Mouse (Mus musculus) layer of hippocampus, adult 8-10 months (tissue): ENCODE data around the gene Tek. TPM values are rescaled to one million over a fixed set of nuclear protein-coding genes. Genes with fewer than 3 reads are reported as not detected.

Experiments
- DNase-seq, 2 experiments: peaks; one replicate each; pipeline ENCODE4 v3.0.0; 2022; ENCODE audit warnings: low spot score in 2 of 2
- total RNA-seq, 4 experiments: library from RNA; stranded (reverse); gene quantifications; 2 replicates each; pipeline ENCODE4 v1.2.4; 2022

The Tek gene
- total RNA-seq, 4 experiments from 2014 or later = 8.1 to 9.1 (median 8.2) TPM

GRCm38 (mm10) chr4:94803187-94803586, 64.1 kb downstream of the Tek start:
- no peak for DNase-seq

GRCm38 (mm10) chr4:94810616-94811015, 71.5 kb downstream of the Tek start:
- DNase-seq = no peak

- DNase-seq = no peak
These were observed 87.8 kb downstream of the Tek start for GRCm38 (mm10) chr4:94826891-94827290.

- DNase-seq = no peak
These were observed 88.3 kb downstream of the Tek start for GRCm38 (mm10) chr4:94827429-94827828.

- DNase-seq = no peak
These were observed 90.9 kb downstream of the Tek start for GRCm38 (mm10) chr4:94829924-94830386.

- DNase-seq = no peak
These were observed 98.0 kb downstream of the Tek start for GRCm38 (mm10) chr4:94837061-94837460.

GRCm38 (mm10) chr4:94853301-94853700, 114.2 kb downstream of the Tek start:
- no peak for DNase-seq

- DNase-seq = no peak
These were observed 115.2 kb downstream of the Tek start for GRCm38 (mm10) chr4:94854270-94854669.

GRCm38 (mm10) chr4:94855201-94855600, 116.1 kb downstream of the Tek start:
- DNase-seq = no peak

GRCm38 (mm10) chr4:94900744-94901143, 161.7 kb downstream of the Tek start:
- no peak for DNase-seq

- DNase-seq = no peak
These were observed 162.7 kb downstream of the Tek start for GRCm38 (mm10) chr4:94901780-94902179.

Other genes starting within 250 kb of the Tek start
- not detected for gene Gm10306, start 182.7 kb upstream of the Tek start, total RNA-seq
- 10 to 100 TPM in 3 of 4 experiments, 1 to 10 TPM in 1; 7.9 to 12.3 (median 10.6) TPM for gene Caap1, start 182.5 kb upstream of the Tek start, total RNA-seq
- 10 to 100 TPM; 42.8 to 45.9 (median 44.8) TPM for gene Plaa, start 136.0 kb upstream of the Tek start, total RNA-seq
- 10 to 100 TPM; 23.4 to 32.2 (median 27.0) TPM for gene Ift74, start 124.8 kb upstream of the Tek start, total RNA-seq
- gene Lrrc19, start 89.1 kb upstream of the Tek start, total RNA-seq = not detected
- 1 to 10 TPM in 2 of 4 experiments, under 1 TPM in 2; 0.59 to 1.8 (median 0.98) TPM for gene Eqtn, start 189.6 kb downstream of the Tek start, total RNA-seq
- 10 to 100 TPM; 32.2 to 34.4 (median 32.7) TPM for gene Mysm1, start 239.8 kb downstream of the Tek start, total RNA-seq